Mouse (Mus musculus) small intestine, adult 2 months (tissue): ENCODE results near the gene Ppp2ca. TPM values are rescaled to one million over a fixed set of nuclear protein-coding genes. Genes with fewer than 3 reads are reported as not detected.

Experiments
- H3K27ac ChIP-seq: fragments of 200-500 bp; 2 replicates; pipeline ENCODE4 v1.5.1; 2012; ENCODE audit warnings: low read depth, low read length, control low read depth, inconsistent platforms; ENCODE audit not compliant: insufficient read depth
- H3K27me3 ChIP-seq: fragments of 200-500 bp; 2 replicates; pipeline ENCODE4 v1.6.1; 2012; ENCODE audit warnings: mild to moderate bottlenecking, moderate library complexity, low read length, inconsistent platforms; ENCODE audit not compliant: control insufficient read depth, insufficient read depth
- H3K36me3 ChIP-seq: fragments of 200-500 bp; 2 replicates; pipeline ENCODE4 v1.6.1; 2012; ENCODE audit warnings: mild to moderate bottlenecking, low read length, control low read depth, inconsistent platforms; ENCODE audit not compliant: control insufficient read depth, insufficient read depth
- H3K4me1 ChIP-seq: fragments of 200-500 bp; 2 replicates; pipeline ENCODE4 v1.6.1; 2012; ENCODE audit warnings: low read length, inconsistent platforms, mixed read lengths; ENCODE audit not compliant: control insufficient read depth, insufficient read depth, insufficient read length
- H3K4me3 ChIP-seq: fragments of 200-500 bp; 2 replicates; pipeline ENCODE4 v1.5.1; 2012; ENCODE audit warnings: low read depth, mild to moderate bottlenecking, control low read depth, inconsistent platforms, low read length, moderate library complexity
- CTCF ChIP-seq: fragments of 200-500 bp; IDR thresholded peaks from 2 replicates; pipeline ENCODE4 v1.5.1; 2012; ENCODE audit warnings: low read depth, mild to moderate bottlenecking, control low read depth, inconsistent platforms, low read length, moderate library complexity, mixed read lengths; ENCODE audit not compliant: insufficient replicate concordance, insufficient read length; ENCODE audit errors: extremely low read depth
- POLR2A ChIP-seq: fragments of 200-500 bp; IDR thresholded peaks from 2 replicates; pipeline ENCODE4 v1.6.1; 2012; ENCODE audit warnings: low read depth, mild to moderate bottlenecking, control low read depth, inconsistent platforms, low read length, moderate library complexity
- WGBS: fragments of 180-500 bp; shearing (Covaris S2); methylation state at CpG from one replicate; pipeline ENCODE4 v1.1.7; 2018; 5-methylcytosine and 5-hydroxymethylcytosine counted together
- polyA plus RNA-seq: library from polyadenylated mRNA; depleted of rRNA; stranded (reverse); fragments of >200 nt; gene quantifications from 2 replicates; pipeline ENCODE4 v1.2.3, GENCODE M21; 2012

The Ppp2ca gene
- polyA plus RNA-seq, 1 experiment = 27.0 TPM

DNA sequence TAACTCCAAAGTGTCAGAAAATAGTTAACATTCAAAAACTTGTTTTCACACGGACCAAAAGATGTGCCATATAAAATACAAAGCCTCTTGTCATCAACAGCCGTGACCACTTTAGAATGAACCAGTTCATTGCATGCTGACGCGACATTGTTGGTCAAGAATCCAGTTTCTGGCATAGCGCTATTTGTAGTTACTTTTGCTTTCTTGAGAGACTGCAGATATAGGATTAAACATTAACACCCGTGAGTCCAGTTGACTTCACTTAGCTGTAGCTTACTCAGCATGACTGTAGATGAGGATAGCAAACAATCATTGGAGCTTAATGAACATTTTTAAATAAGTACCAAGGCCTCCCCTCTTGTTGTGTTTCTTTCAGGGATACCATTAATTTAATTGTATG, 23.6 kb downstream of the Ppp2ca start:
- no peaks in the 10 kb centered on the region for H3K27me3 ChIP-seq
- peaks cover 5% of the 10 kb centered on the region; the same call in 1 of the 2 replicates for H3K4me1 ChIP-seq
- 69% methylated on average over 6 of the region's 6 CpGs for WGBS
- peaks cover 60% of the 10 kb centered on the region for H3K36me3 ChIP-seq
- no peak overlapping the region for H3K4me3 ChIP-seq
- TF ChIP-seq CTCF (no peak), POLR2A (no peak)
- no peak overlapping the region for H3K27ac ChIP-seq

DNA sequence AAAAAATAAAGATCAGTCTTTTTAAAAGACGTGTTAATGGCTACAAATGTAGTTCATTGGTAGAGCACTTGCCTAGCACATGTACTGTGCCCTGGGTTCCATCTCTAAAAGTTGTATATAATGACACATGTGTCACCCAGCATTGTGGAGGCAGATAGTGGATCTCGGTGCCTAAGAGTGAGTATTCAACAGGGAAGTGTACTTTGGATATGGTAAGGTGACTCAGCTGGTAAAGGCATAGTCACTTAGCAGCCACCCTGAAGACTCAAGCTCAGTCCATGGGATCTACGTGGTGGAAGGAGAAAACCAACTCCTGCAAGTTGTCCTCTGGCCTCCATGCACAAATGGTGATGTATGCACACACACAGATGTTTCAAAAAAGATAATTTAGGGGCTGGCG, 26.0 kb downstream of the Ppp2ca start:
- WGBS = 75% methylated on average over 4 of the region's 4 CpGs
- Histone ChIP-seq H3K36me3 (peaks cover 41% of the 10 kb centered on the region), H3K27ac (no peak overlapping the region), H3K27me3 (no peaks in the 10 kb centered on the region), H3K4me1 (peaks cover 5% of the 10 kb centered on the region; the same call in 1 of the 2 replicates), H3K4me3 (no peak overlapping the region)
- TF ChIP-seq POLR2A = no peak
- TF ChIP-seq CTCF = no peak

DNA sequence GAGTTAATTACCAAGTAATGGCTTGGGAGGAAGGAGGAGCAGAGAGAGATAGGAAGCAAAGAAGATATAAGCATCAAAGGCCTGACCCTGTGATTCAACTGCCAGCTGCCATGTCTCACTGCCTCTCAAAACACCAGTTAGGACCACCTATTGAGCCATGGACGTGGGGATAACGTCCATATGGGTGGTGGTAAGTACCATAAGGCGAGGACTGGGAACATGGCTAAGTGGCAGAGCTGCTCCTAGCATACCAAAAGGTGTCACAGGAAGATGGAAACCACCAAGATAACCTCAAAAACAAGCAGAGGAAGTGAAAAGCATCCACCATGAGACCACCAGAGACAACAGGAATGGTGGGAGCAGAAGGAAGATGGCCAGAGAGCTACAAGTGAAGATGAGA, 28.7 kb downstream of the Ppp2ca start:
- no peak for TF ChIP-seq POLR2A
- no peak for TF ChIP-seq CTCF
- Histone ChIP-seq H3K4me1 (peaks cover 5% of the 10 kb centered on the region; the same call in 1 of the 2 replicates), H3K27me3 (no peaks in the 10 kb centered on the region)

DNA sequence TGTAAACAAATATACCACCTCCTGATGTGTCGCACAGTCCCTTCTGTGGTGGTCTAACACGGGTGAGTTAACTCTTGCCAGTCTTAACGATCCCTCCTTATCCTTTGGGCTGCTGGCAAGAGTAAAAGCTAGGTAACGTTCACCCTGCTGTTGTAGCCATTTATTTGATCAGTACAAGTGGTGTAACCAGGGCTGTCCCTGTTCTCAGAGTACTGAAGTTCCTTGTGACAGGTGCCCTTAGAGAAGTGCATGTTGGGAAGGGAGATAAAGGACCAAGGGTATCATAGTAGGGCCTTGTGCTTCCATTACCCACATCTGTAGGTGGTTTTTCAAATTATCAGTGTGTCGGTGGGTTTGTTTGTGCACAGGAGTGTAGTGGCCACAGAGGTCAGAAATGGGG, 29.3 kb downstream of the Ppp2ca start:
- 61% methylated on average over 5 of the region's 5 CpGs for WGBS
- Histone ChIP-seq H3K4me1 (peaks cover 5% of the 10 kb centered on the region; the same call in 1 of the 2 replicates), H3K27me3 (no peaks in the 10 kb centered on the region), H3K4me3 (no peak overlapping the region), H3K36me3 (peaks cover 12% of the 10 kb centered on the region), H3K27ac (no peak overlapping the region)
- no peak for TF ChIP-seq CTCF
- no peak for TF ChIP-seq POLR2A

More for the DNA sequence above, 28.7 kb downstream of the Ppp2ca start:
- WGBS = 83% methylated on average over 3 of the region's 3 CpGs
- H3K27ac ChIP-seq = no peak overlapping the region
- H3K36me3 ChIP-seq = peaks cover 17% of the 10 kb centered on the region
- H3K4me3 ChIP-seq = no peak overlapping the region

DNA sequence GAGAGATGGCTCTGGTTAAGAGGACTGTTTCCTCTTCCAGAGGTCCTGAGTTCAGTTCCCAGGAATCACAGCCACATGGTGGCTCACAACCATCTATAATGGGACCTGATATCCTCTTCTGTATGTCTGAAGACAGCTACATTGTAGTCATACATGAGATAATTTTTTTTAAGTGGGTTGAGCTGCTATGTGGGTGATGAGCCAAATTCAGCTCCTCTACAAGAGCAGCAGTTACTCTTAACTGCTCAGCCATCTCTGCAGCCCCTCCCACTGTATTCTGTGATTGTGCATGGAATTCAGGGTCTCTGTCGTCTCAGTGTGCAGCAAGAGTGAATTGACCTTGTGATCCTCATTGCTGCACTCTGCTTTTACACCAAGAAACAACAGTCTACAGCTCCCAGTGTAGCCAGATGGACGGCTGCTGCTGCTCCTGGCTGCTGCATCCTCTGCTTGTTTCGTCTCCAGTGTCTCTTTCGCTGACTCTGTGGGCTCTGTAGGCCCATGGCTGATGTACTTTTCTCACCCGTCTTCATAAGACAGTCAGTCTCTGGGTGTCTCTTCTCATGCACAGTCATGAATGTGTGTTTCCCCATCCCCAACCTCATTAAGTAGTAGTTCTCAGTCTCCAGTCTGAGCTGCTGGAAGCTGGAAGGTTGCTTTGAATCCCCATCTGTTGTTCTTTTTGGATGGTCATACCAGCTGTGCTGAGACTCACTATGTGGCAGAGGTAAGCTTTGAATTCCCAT, 30.0 kb downstream of the Ppp2ca start:
- Histone ChIP-seq H3K4me3 (no peak overlapping the region), H3K36me3 (peaks cover 9% of the 10 kb centered on the region), H3K27ac (no peak overlapping the region), H3K4me1 (peaks cover 5% of the 10 kb centered on the region; the same call in 1 of the 2 replicates), H3K27me3 (no peaks in the 10 kb centered on the region)
- TF ChIP-seq POLR2A (no peak), CTCF (no peak)
- WGBS = 67% methylated on average over 5 of the region's 5 CpGs

DNA sequence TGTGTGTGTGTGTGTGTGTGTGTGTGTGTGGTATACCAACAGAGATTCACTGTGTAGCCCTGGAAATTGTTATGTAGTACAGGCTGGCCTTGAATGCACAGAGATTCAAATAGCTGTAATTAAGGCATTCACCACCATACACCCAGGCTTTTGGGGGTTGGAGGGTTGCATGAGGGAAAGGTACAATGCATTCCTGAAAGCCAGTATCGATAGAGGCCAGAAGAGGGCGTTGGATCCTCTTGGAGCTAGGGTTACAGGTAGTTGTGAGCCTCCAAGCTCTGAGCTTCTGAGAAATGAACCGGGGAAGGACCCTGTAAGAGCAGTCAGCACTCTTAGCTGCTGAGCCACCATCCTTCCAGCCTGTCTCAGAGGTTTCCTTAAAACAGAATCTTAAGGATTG, 30.7 kb downstream of the Ppp2ca start:
- WGBS = 31% methylated on average over 3 of the region's 3 CpGs
- no peak for TF ChIP-seq POLR2A
- no peak for TF ChIP-seq CTCF
- Histone ChIP-seq H3K4me1 (peaks cover 2% of the 10 kb centered on the region; the same call in 1 of the 2 replicates), H3K36me3 (peaks cover 5% of the 10 kb centered on the region; the same call in 1 of the 2 replicates), H3K27me3 (no peaks in the 10 kb centered on the region), H3K4me3 (no peak overlapping the region), H3K27ac (no peak overlapping the region)

DNA sequence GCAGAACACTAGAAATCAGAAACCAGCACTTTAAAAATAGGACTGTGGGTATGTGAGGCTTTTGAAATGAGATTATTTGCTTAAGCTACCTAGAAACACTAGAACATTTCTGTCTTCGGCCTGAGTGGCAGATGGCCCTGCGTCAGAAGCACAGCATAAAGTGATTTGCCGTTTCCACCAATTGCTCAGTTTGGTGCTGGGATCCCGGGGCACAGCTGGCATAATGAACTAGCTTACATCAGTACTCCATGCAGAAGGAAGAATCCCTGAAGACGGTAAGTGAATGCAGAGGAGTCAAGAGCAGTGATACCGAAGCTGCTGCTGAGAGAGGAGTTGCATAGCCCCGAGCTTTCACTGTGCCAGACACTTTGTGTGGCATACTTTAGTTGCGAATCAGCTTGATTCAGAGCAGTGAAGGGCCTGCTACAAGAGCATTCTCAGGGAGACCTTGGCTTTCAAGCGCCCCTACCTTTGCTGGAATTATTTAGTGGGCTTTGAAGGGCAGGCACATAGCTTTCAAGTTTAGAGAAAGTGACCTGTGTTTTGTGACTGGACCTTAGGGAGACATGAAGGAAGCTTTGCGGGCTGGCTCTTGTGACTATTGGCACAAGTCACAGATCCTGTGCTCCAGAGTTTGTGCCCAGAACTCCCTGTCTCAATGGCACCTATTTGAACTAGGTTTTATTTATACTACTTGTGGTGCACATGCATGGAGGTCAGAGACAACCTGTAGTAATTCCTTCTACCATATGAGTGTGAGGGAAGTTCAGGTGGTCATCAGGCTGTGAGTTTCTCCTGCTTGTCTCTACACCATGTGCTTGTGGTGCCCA, 31.4 kb downstream of the Ppp2ca start:
- Histone ChIP-seq H3K27me3 (no peaks in the 10 kb centered on the region), H3K4me1 (peaks cover 2% of the 10 kb centered on the region; the same call in 1 of the 2 replicates), H3K27ac (no peak overlapping the region), H3K4me3 (no peak overlapping the region), H3K36me3 (0 out of 2 replicates have a peak, but pooled peaks cover 2% of the 10 kb centered on the region)
- WGBS = 68% methylated on average over 10 of the region's 10 CpGs
- TF ChIP-seq CTCF = no peak
- TF ChIP-seq POLR2A = no peak
